Mouse (Mus musculus) heart, embryonic 14.5 days (tissue): ENCODE measurements around the gene Ppy. TPM values are rescaled to one million over a fixed set of nuclear protein-coding genes. Genes with fewer than 3 reads are reported as not detected.

Experiments used
- ATAC-seq: fragments of 200-750 bp; cut with Nextera tagmentation; 2 replicates; pipeline ENCODE4 v1.8.0; 2017; ENCODE audit warnings: low read depth, moderate TSS enrichment; ENCODE audit not compliant: insufficient number of reproducible peaks, insufficient read depth, low FRiP score
- H3K27ac ChIP-seq, 2 experiments: fragments of 200-500 bp in 1 of 2; fragments of 300-500 bp in 1 of 2; sonication (generic) in 1 of 2; replicated peaks in 1 of 2; 2 replicates each; pipeline ENCODE4 v1.5.1; 2012 to 2014; ENCODE audit warnings: low read depth in 2 of 2, low read length in 2 of 2, control low read depth in 1 of 2, mild to moderate bottlenecking in 1 of 2, mixed read lengths in 1 of 2; ENCODE audit not compliant: control insufficient read depth in 1 of 2, insufficient read depth in 1 of 2
- H3K27me3 ChIP-seq: fragments of 300-500 bp; sonication (generic); 2 replicates; pipeline ENCODE4 v1.6.1; 2014; ENCODE audit warnings: mild to moderate bottlenecking, low read length, control low read depth; ENCODE audit not compliant: control insufficient read depth, insufficient read depth
- H3K36me3 ChIP-seq: fragments of 300-500 bp; sonication (generic); 2 replicates; pipeline ENCODE4 v1.6.1; 2014; ENCODE audit warnings: mild to moderate bottlenecking, control low read depth, low read length, mixed read lengths; ENCODE audit not compliant: control insufficient read depth, insufficient read depth
- H3K4me1 ChIP-seq, 2 experiments: fragments of 200-500 bp in 1 of 2; fragments of 300-500 bp in 1 of 2; sonication (generic) in 1 of 2; 2 replicates each; pipeline ENCODE4 v1.6.1; 2012 to 2014; ENCODE audit warnings: low read length in 2 of 2, control low read depth in 1 of 2, mixed read lengths in 1 of 2; ENCODE audit not compliant: control insufficient read depth in 2 of 2, insufficient read depth in 2 of 2
- H3K4me2 ChIP-seq: fragments of 300-500 bp; sonication (generic); 2 replicates; pipeline ENCODE4 v1.6.1; 2014; ENCODE audit warnings: mild to moderate bottlenecking, low read length
- H3K4me3 ChIP-seq, 2 experiments: fragments of 200-500 bp in 1 of 2; fragments of 300-500 bp in 1 of 2; sonication (generic) in 1 of 2; 2 replicates each; pipeline ENCODE4 v1.5.1; 2012 to 2014; ENCODE audit warnings: low read length in 2 of 2, mild to moderate bottlenecking in 2 of 2, control low read depth in 1 of 2, low read depth in 1 of 2, moderate library complexity in 1 of 2; ENCODE audit not compliant: control insufficient read depth in 1 of 2, insufficient read depth in 1 of 2
- H3K9ac ChIP-seq: fragments of 300-500 bp; sonication (generic); 2 replicates; pipeline ENCODE4 v1.6.1; 2014; ENCODE audit warnings: mild to moderate bottlenecking, low read length
- H3K9me3 ChIP-seq: fragments of 300-500 bp; sonication (generic); 2 replicates; pipeline ENCODE4 v1.6.1; 2016; ENCODE audit warnings: low read length, control low read depth; ENCODE audit not compliant: control insufficient read depth
- WGBS: fragments of 180-500 bp; shearing (Covaris S2); extraction: QIAGEN DNeasy Blood & Tissue Kit; methylation state at CpG from one replicate; pipeline ENCODE4 v1.1.7; 2014; 5-methylcytosine and 5-hydroxymethylcytosine counted together
- polyA plus RNA-seq: library from polyadenylated mRNA; unstranded; fragments of >200 nt; fragmentation: Nextera tagmentation; extraction: Ambion mirVana; gene quantifications from 2 replicates; pipeline ENCODE4 v1.2.1, GENCODE M21; 2014

Ppy gene
- polyA plus RNA-seq, 1 experiment from 2014 or later, result not detected

- no peaks in the 10 kb centered on the region for H3K9me3 ChIP-seq
- no peak for ATAC-seq
- no peak overlapping the region for H3K27ac ChIP-seq
- H3K36me3 ChIP-seq, result peaks cover 4% of the 10 kb centered on the region; the same call in 1 of the 2 replicates
- no peak overlapping the region for H3K9ac ChIP-seq
- no peaks in the 10 kb centered on the region for H3K27me3 ChIP-seq
- peaks cover 0 to 7% of the 10 kb centered on the region in 2 experiments; a peak in 1 of 4 replicates for H3K4me1 ChIP-seq
- no peak overlapping the region for H3K4me3 ChIP-seq
- 28% methylated on average over 9 of the region's 9 CpGs for WGBS
- no peak overlapping the region for H3K4me2 ChIP-seq
Observed at GRCm38 (mm10) chr11:102053847-102054246, 47.3 kb downstream of the Ppy start.

GRCm38 (mm10) chr11:102053183-102053582 lies 47.9 kb downstream of the Ppy start:
- 67% methylated on average over 7 of the region's 7 CpGs for WGBS
- no peak for ATAC-seq

DNA sequence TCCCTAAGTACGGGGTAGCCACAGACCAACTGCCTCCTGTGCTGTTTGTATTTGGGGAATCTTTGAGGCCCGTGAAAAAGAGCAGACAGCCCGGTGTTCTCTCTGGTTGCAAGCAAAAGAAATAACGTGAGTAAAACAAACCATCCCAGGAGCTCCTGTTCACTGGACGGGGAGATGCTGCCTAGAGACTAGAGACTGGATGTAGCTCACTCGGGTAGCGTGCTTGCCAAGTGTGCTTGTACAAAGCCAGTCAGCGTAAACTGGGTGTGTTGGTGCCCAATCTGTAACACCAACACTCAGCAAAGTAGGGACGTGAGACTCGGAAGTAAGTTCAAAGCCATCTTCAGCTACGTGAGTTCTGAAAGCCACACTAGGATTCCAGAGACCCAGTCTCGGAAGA lies 48.4 kb downstream of the Ppy start:
- 76% methylated on average over 12 of the region's 12 CpGs for WGBS
- Histone ChIP-seq H3K27me3 (no peaks in the 10 kb centered on the region), H3K4me3 (no peak overlapping the region), H3K27ac (peak overlapping the region; percentile 81 to 90), H3K9ac (no peak overlapping the region), H3K4me2 (no peak overlapping the region), H3K36me3 (no peaks in the 10 kb centered on the region), H3K9me3 (no peaks in the 10 kb centered on the region), H3K4me1 (peaks cover 0 to 7% of the 10 kb centered on the region in 2 experiments; a peak in 1 of 4 replicates)
- no peak for ATAC-seq

More at GRCm38 (mm10) chr11:102053183-102053582, 47.9 kb downstream of the Ppy start:
- H3K27ac ChIP-seq, result no peak overlapping the region
- no peak overlapping the region for H3K9ac ChIP-seq
- H3K36me3 ChIP-seq, result no peaks in the 10 kb centered on the region
- no peaks in the 10 kb centered on the region for H3K27me3 ChIP-seq
- H3K4me2 ChIP-seq, result no peak overlapping the region
- H3K9me3 ChIP-seq, result no peaks in the 10 kb centered on the region
- no peak overlapping the region for H3K4me3 ChIP-seq
- peaks cover 0 to 7% of the 10 kb centered on the region in 2 experiments; a peak in 1 of 4 replicates for H3K4me1 ChIP-seq

DNA sequence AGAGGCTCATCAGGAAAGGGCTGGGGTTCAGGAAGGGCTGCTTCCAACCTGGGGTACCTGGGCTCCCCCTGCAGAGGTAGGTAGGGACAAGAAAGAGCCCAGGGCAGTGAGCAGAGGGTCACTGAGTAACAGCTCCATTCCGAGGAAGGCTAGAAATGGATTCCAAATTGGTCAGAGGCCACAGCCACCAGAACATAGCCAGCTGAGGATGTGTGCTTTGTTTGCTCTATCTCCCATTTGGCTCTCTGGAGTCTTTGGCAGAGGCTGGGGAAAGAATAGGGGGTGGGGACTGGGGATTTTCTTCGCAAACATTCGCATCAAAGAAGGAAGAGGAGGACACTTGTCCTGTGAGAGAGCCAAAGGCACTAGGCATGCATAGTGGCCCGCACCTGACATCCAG lies 49.2 kb downstream of the Ppy start:
- Histone ChIP-seq H3K9me3 (no peaks in the 10 kb centered on the region), H3K4me3 (no peak overlapping the region), H3K4me2 (no peak overlapping the region), H3K36me3 (no peaks in the 10 kb centered on the region), H3K27ac (peak overlapping the region; percentile 81 to 90), H3K4me1 (peaks cover 0 to 7% of the 10 kb centered on the region in 2 experiments; a peak in 1 of 4 replicates), H3K27me3 (no peaks in the 10 kb centered on the region), H3K9ac (no peak overlapping the region)
- WGBS, result 38% methylated on average over 4 of the region's 4 CpGs
- no peak for ATAC-seq

GRCm38 (mm10) chr11:102051541-102051940 lies 49.6 kb downstream of the Ppy start:
- no peaks in the 10 kb centered on the region for H3K36me3 ChIP-seq
- no peak overlapping the region for H3K4me2 ChIP-seq
- no peak overlapping the region for H3K9ac ChIP-seq
- H3K4me1 ChIP-seq, result peaks cover 0 to 7% of the 10 kb centered on the region in 2 experiments; a peak in 1 of 4 replicates
- 0 out of 4 replicates have a peak overlapping the region, but pooled peaks of 1 of the 2 experiments have one; percentile 13 for H3K4me3 ChIP-seq
- 44% methylated on average over 4 of the region's 4 CpGs for WGBS
- H3K27ac ChIP-seq, result peak overlapping the region; percentile 81 to 90
- ATAC-seq, result 0 out of 2 replicates have a peak, but pooled peaks have one; percentile 45
- H3K27me3 ChIP-seq, result no peaks in the 10 kb centered on the region
- H3K9me3 ChIP-seq, result no peaks in the 10 kb centered on the region

Other genes with a start within 250 kb of the Ppy start
- gene Meox1, start 206.9 kb downstream of the Ppy start, polyA plus RNA-seq, result 13.8 and 13.9 TPM in 2 replicates
- gene Sost, start 134.3 kb downstream of the Ppy start, polyA plus RNA-seq, result 0.12 and 0.55 TPM in 2 replicates
- not detected in 2 replicates for gene Cfap97d1, start 117.0 kb downstream of the Ppy start, polyA plus RNA-seq
- 56.4 and 58.9 TPM in 2 replicates for gene Dusp3, start 114.3 kb downstream of the Ppy start, polyA plus RNA-seq
- gene Mpp3, start 72.9 kb downstream of the Ppy start, polyA plus RNA-seq, result 2.9 and 3.3 TPM in 2 replicates
- 4.2 and 4.8 TPM in 2 replicates for gene Cd300lg, start 59.8 kb downstream of the Ppy start, polyA plus RNA-seq
- 6.0 and 6.8 TPM in 2 replicates for gene Mpp2, start 12.8 kb downstream of the Ppy start, polyA plus RNA-seq
- not detected in 2 replicates for gene Pyy, start 6.5 kb upstream of the Ppy start, polyA plus RNA-seq
- not detected in 2 replicates for gene Nags, start 44.2 kb upstream of the Ppy start, polyA plus RNA-seq
- gene Tmem101, start 55.1 kb upstream of the Ppy start, polyA plus RNA-seq, result 28.2 and 34.1 TPM in 2 replicates
- 60.3 and 62.1 TPM in 2 replicates for gene Lsm12, start 84.0 kb upstream of the Ppy start, polyA plus RNA-seq
- 24.8 and 27.8 TPM in 2 replicates for gene G6pc3, start 88.3 kb upstream of the Ppy start, polyA plus RNA-seq
- gene Hdac5, start 128.8 kb upstream of the Ppy start, polyA plus RNA-seq, result 52.1 and 54.5 TPM in 2 replicates
- 8.7 and 10.3 TPM in 2 replicates for gene BC030867, start 147.6 kb upstream of the Ppy start, polyA plus RNA-seq
- gene Asb16, start 167.4 kb upstream of the Ppy start, polyA plus RNA-seq, result 0.09 and 0.11 TPM in 2 replicates
- 39.1 and 46.5 TPM in 2 replicates for gene Tmub2, start 183.6 kb upstream of the Ppy start, polyA plus RNA-seq
- gene Atxn7l3, start 195.3 kb upstream of the Ppy start, polyA plus RNA-seq, result 7.0 and 10.6 TPM in 2 replicates
- gene Ubtf, start 218.4 kb upstream of the Ppy start, polyA plus RNA-seq, result 50.2 and 53.6 TPM in 2 replicates